Mouse (Mus musculus) MEL (cell line): ENCODE results near the gene Jmjd1c. TPM values are rescaled to one million over a fixed set of nuclear protein-coding genes. Genes with fewer than 3 reads are reported as not detected.
A peak's percentile ranks its signal among the peaks of the same experiment; 100 is the strongest.

Experiments used
- DNase-seq: peaks from one replicate; pipeline ENCODE4 v3.0.0; 2011; ENCODE audit warnings: low read depth, low spot score
- H3K27ac ChIP-seq: 2 replicates; pipeline ENCODE4 v1.5.1; 2012; ENCODE audit warnings: low read depth, mild to moderate bottlenecking, control low read depth, low read length, moderate library complexity; ENCODE audit not compliant: control insufficient read depth
- H3K27me3 ChIP-seq, 2 experiments: fragments of 150-350 bp in 1 of 2; sonication (generic) in 1 of 2; 2 replicates each; pipeline ENCODE4 v1.6.1; 2012; ENCODE audit warnings: low read length in 2 of 2, mild to moderate bottlenecking in 2 of 2, improper control_type of control experiment in 1 of 2, moderate library complexity in 1 of 2; ENCODE audit not compliant: insufficient read depth in 2 of 2, control insufficient read depth in 1 of 2
- H3K36me3 ChIP-seq, 2 experiments: 2 replicates each; pipeline ENCODE4 v1.6.1; 2012 to 2014; ENCODE audit warnings: low read length in 2 of 2, improper control_type of control experiment in 1 of 2, inconsistent platforms in 1 of 2, mild to moderate bottlenecking in 1 of 2; ENCODE audit not compliant: insufficient read depth in 2 of 2, control insufficient read depth in 1 of 2
- H3K4me1 ChIP-seq, 2 experiments: fragments of 150-350 bp in 1 of 2; sonication (generic) in 1 of 2; 2 replicates each; pipeline ENCODE4 v1.6.1; 2012; ENCODE audit warnings: low read length in 2 of 2, improper control_type of control experiment in 1 of 2, mild to moderate bottlenecking in 1 of 2; ENCODE audit not compliant: insufficient read depth in 2 of 2, control insufficient read depth in 1 of 2
- H3K4me3 ChIP-seq, 2 experiments: fragments of 150-350 bp in 1 of 2; sonication (generic) in 1 of 2; 2 replicates each; pipeline ENCODE4 v1.5.1; 2012; ENCODE audit warnings: low read depth in 2 of 2, low read length in 2 of 2, mild to moderate bottlenecking in 2 of 2, moderate library complexity in 2 of 2, control low read depth in 1 of 2, improper control_type of control experiment in 1 of 2; ENCODE audit not compliant: control insufficient read depth in 1 of 2, insufficient read depth in 1 of 2
- H3K79me2 ChIP-seq: 2 replicates; pipeline ENCODE4 v1.6.1; 2012; ENCODE audit warnings: mild to moderate bottlenecking, low read length, moderate library complexity; ENCODE audit not compliant: control insufficient read depth, poor library complexity, insufficient read depth
- H3K9ac ChIP-seq: 2 replicates; pipeline ENCODE4 v1.6.1; 2012; ENCODE audit warnings: low read depth, mild to moderate bottlenecking, control low read depth, low read length, moderate library complexity; ENCODE audit not compliant: control insufficient read depth, poor library complexity, severe bottlenecking
- H3K9me3 ChIP-seq: fragments of 150-350 bp; sonication (generic); replicated peaks from 2 replicates; pipeline ENCODE4 v1.6.1; 2012; ENCODE audit warnings: mild to moderate bottlenecking, low read length, improper control_type of control experiment, moderate library complexity; ENCODE audit not compliant: insufficient read depth
- CHD1 ChIP-seq: IDR thresholded peaks from 2 replicates; pipeline ENCODE4 v1.6.1; 2012; ENCODE audit warnings: low read depth, mild to moderate bottlenecking, inconsistent platforms, low read length, improper control_type of control experiment
- CTCF ChIP-seq, 3 experiments: IDR thresholded peaks in 2 of 3; conservative IDR thresholded peaks in 1 of 3; 2 replicates each; pipeline ENCODE4 v1.5.1; 2011 to 2012; ENCODE audit warnings: low read length in 3 of 3, low read depth in 2 of 3, mild to moderate bottlenecking in 2 of 3, improper control_type of control experiment in 1 of 3, inconsistent platforms in 1 of 3, mixed read lengths in 1 of 3, moderate library complexity in 1 of 3; ENCODE audit not compliant: control insufficient read depth in 1 of 3, insufficient read depth in 1 of 3, poor library complexity in 1 of 3, severe bottlenecking in 1 of 3
- E2F4 ChIP-seq: IDR thresholded peaks from 2 replicates; pipeline ENCODE4 v1.6.1; 2011; ENCODE audit warnings: low read depth, low read length, improper control_type of control experiment, borderline replicate concordance
- ELF1 ChIP-seq: IDR thresholded peaks from 2 replicates; pipeline ENCODE4 v1.6.1; 2014; ENCODE audit warnings: low read depth, mild to moderate bottlenecking, inconsistent platforms, low read length, improper control_type of control experiment, moderate library complexity
- EP300 ChIP-seq, 2 experiments: IDR thresholded peaks; 2 replicates each; pipeline ENCODE4 v1.6.1; 2011; ENCODE audit warnings: improper control_type of control experiment in 2 of 2, low read length in 2 of 2, low read depth in 1 of 2, mild to moderate bottlenecking in 1 of 2
- ETS1 ChIP-seq: IDR thresholded peaks from 2 replicates; pipeline ENCODE4 v1.6.1; 2012; ENCODE audit warnings: low read depth, mild to moderate bottlenecking, inconsistent platforms, low read length, improper control_type of control experiment, moderate library complexity
- GABPA ChIP-seq: IDR thresholded peaks from 2 replicates; pipeline ENCODE4 v1.6.1; 2012; ENCODE audit warnings: low read depth, mild to moderate bottlenecking, inconsistent platforms, low read length, improper control_type of control experiment, moderate library complexity
- JUND ChIP-seq: IDR thresholded peaks from 2 replicates; pipeline ENCODE4 v1.6.1; 2011; ENCODE audit warnings: low read depth, mild to moderate bottlenecking, improper control_type of control experiment, low read length
- KAT2A ChIP-seq: conservative IDR thresholded peaks from 2 replicates; pipeline ENCODE4 v1.6.1; 2012; ENCODE audit warnings: low read depth, low read length, improper control_type of control experiment, inconsistent platforms
- MAX ChIP-seq: IDR thresholded peaks from 2 replicates; pipeline ENCODE4 v1.6.1; 2011; ENCODE audit warnings: low read length, improper control_type of control experiment
- MAZ ChIP-seq: IDR thresholded peaks from 2 replicates; pipeline ENCODE4 v1.6.1; 2012; ENCODE audit warnings: low read depth, mild to moderate bottlenecking, inconsistent platforms, low read length, improper control_type of control experiment
- MEF2A ChIP-seq: IDR thresholded peaks from 2 replicates; pipeline ENCODE4 v1.6.1; 2014; ENCODE audit warnings: low read depth, mild to moderate bottlenecking, inconsistent platforms, low read length, improper control_type of control experiment; ENCODE audit not compliant: poor library complexity, insufficient replicate concordance, severe bottlenecking; ENCODE audit errors: extremely low read depth
- MXI1 ChIP-seq: IDR thresholded peaks from 2 replicates; pipeline ENCODE4 v1.6.1; 2011; ENCODE audit warnings: mild to moderate bottlenecking, low read depth, low read length, improper control_type of control experiment
- MYC ChIP-seq: IDR thresholded peaks from 2 replicates; pipeline ENCODE4 v1.6.1; 2011; ENCODE audit warnings: low read depth, mild to moderate bottlenecking, low read length, improper control_type of control experiment, moderate library complexity
- NELFE ChIP-seq: IDR thresholded peaks from 2 replicates; pipeline ENCODE4 v1.6.1; 2011; ENCODE audit warnings: low read depth, low read length, improper control_type of control experiment
- NRF1 ChIP-seq: IDR thresholded peaks from 2 replicates; pipeline ENCODE4 v1.6.1; 2014; ENCODE audit warnings: low read depth, mild to moderate bottlenecking, inconsistent platforms, low read length, improper control_type of control experiment, moderate library complexity; ENCODE audit not compliant: poor library complexity, insufficient read depth, severe bottlenecking
- POLR2A ChIP-seq, 2 experiments: IDR thresholded peaks; 2 replicates each; pipeline ENCODE4 v1.6.1; 2011 to 2012; ENCODE audit warnings: low read length in 2 of 2, mild to moderate bottlenecking in 2 of 2, control low read depth in 1 of 2, improper control_type of control experiment in 1 of 2, low read depth in 1 of 2, moderate library complexity in 1 of 2; ENCODE audit not compliant: control insufficient read depth in 1 of 2, insufficient read depth in 1 of 2, poor library complexity in 1 of 2
- POLR2AphosphoS5 ChIP-seq: IDR thresholded peaks from 2 replicates; pipeline ENCODE4 v1.6.1; 2012; ENCODE audit warnings: low read depth, borderline replicate concordance, mild to moderate bottlenecking, inconsistent platforms, low read length, moderate library complexity, mixed read lengths
- RAD21 ChIP-seq: IDR thresholded peaks from 2 replicates; pipeline ENCODE4 v1.6.1; 2011; ENCODE audit warnings: mild to moderate bottlenecking, low read depth, low read length, improper control_type of control experiment
- RCOR1 ChIP-seq: IDR thresholded peaks from 2 replicates; pipeline ENCODE4 v1.6.1; 2012; ENCODE audit warnings: low read depth, mild to moderate bottlenecking, inconsistent platforms, low read length, improper control_type of control experiment
- SMC3 ChIP-seq: IDR thresholded peaks from 2 replicates; pipeline ENCODE4 v1.6.1; 2011; ENCODE audit warnings: low read depth, low read length, improper control_type of control experiment
- TAL1 ChIP-seq: IDR thresholded peaks from 2 replicates; pipeline ENCODE4 v1.6.1; 2012; ENCODE audit warnings: mild to moderate bottlenecking, inconsistent platforms, low read length, moderate library complexity, mixed read lengths
- UBTF ChIP-seq: IDR thresholded peaks from 2 replicates; pipeline ENCODE4 v1.6.1; 2012; ENCODE audit warnings: low read depth, mild to moderate bottlenecking, inconsistent platforms, low read length, improper control_type of control experiment, moderate library complexity, borderline replicate concordance; ENCODE audit not compliant: insufficient read depth
- USF1 ChIP-seq: IDR thresholded peaks from 2 replicates; pipeline ENCODE4 v1.6.1; 2014; ENCODE audit warnings: low read depth, mild to moderate bottlenecking, inconsistent platforms, low read length, improper control_type of control experiment, moderate library complexity
- USF2 ChIP-seq, 2 experiments: IDR thresholded peaks; 2 replicates each; pipeline ENCODE4 v1.6.1; 2011 to 2012; ENCODE audit warnings: improper control_type of control experiment in 2 of 2, low read length in 2 of 2, borderline replicate concordance in 1 of 2, inconsistent platforms in 1 of 2, low read depth in 1 of 2, mild to moderate bottlenecking in 1 of 2; ENCODE audit not compliant: insufficient read depth in 1 of 2
- ZC3H11A ChIP-seq: IDR thresholded peaks from 2 replicates; pipeline ENCODE4 v1.6.1; 2012; ENCODE audit warnings: low read depth, mild to moderate bottlenecking, inconsistent platforms, low read length, improper control_type of control experiment
- ZKSCAN1 ChIP-seq: IDR thresholded peaks from 2 replicates; pipeline ENCODE4 v1.6.1; 2012; ENCODE audit warnings: low read depth, mild to moderate bottlenecking, inconsistent platforms, low read length, improper control_type of control experiment, moderate library complexity
- ZMIZ1 ChIP-seq: IDR thresholded peaks from 2 replicates; pipeline ENCODE4 v1.6.1; 2012; ENCODE audit warnings: low read depth, mild to moderate bottlenecking, inconsistent platforms, low read length, improper control_type of control experiment, moderate library complexity
- ZNF384 ChIP-seq: IDR thresholded peaks from 2 replicates; pipeline ENCODE4 v1.6.1; 2012; ENCODE audit warnings: low read depth, mild to moderate bottlenecking, inconsistent platforms, low read length, improper control_type of control experiment
- polyA plus RNA-seq, 2 experiments: library from polyadenylated mRNA; stranded (reverse) in 1 of 2; unstranded in 1 of 2; fragments of >175 nt in 1 of 2; fragments of >200 nt in 1 of 2; gene quantifications; 2 replicates each; pipeline versions ENCODE4 v1.2.1 to v1.2.4; 2012; ENCODE audit warnings: low replicate concordance in 2 of 2, low read depth in 1 of 2; ENCODE audit not compliant: insufficient read length in 2 of 2, insufficient read depth in 1 of 2, missing spikeins in 1 of 2
- total RNA-seq: library from RNA; depleted of rRNA; stranded (reverse); fragments of 300-350 nt; gene quantifications from 2 replicates; pipeline ENCODE4 v1.2.3, GENCODE M21; 2012

Jmjd1c gene
- total and polyA plus RNA-seq, 3 experiments, result 10.6 to 62.3 (median 15.2) TPM

DNA sequence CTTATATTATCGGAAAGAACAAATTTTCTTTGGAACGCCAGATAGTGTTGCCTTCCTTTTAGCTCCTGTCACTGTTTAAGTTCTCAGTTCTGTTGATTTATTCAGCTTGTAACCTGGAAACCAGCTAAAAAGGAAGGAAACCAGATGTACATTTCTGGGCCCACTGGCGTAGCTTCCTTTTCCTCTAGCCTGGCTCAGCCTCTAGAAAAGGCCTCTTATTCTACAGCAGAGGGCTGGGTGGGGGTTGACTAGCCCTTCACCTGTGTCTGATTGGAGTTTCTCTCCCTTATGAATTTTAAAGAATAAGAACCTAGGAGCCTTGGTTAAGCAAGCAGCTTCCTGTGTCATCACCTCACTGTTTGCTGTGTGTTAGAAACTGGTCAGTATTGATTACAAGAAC, 86.7 kb downstream of the Jmjd1c start:
- peak overlapping the region; percentile 23; the same call in 1 of the 2 replicates for H3K9ac ChIP-seq
- peaks cover 14% of the 10 kb centered on the region for H3K79me2 ChIP-seq
- H3K27ac ChIP-seq, result peak overlapping the region; percentile 81
- no peaks in the 10 kb centered on the region for H3K27me3 ChIP-seq
- TF ChIP-seq MAX, result no peak
- no peak for TF ChIP-seq NRF1
- TF ChIP-seq ZNF384, result no peak
- no peak for TF ChIP-seq RAD21
- no peak for TF ChIP-seq E2F4
- TF ChIP-seq USF2 (IDR thresholded peaks at IDR 0.05; ENCODE audit: borderline replicate concordance in 1 of 2, insufficient read depth in 1 of 2, low read depth in 1 of 2, low read length in 2 of 2), result no peak
- TF ChIP-seq ZC3H11A, result no peak
- TF ChIP-seq USF1, result no peak
- TF ChIP-seq TAL1, result no peak
- TF ChIP-seq KAT2A, result no peak
- peaks cover 14 to 26% of the 10 kb centered on the region in 2 experiments for H3K4me1 ChIP-seq
- no peaks in the 10 kb centered on the region for H3K9me3 ChIP-seq
- peak; percentile 64 for DNase-seq
- H3K36me3 ChIP-seq, result peaks cover 0 to 28% of the 10 kb centered on the region in 2 experiments; a peak in 2 of 4 replicates
- peak overlapping the region in 1 of 2 experiments; percentile 33; a peak in 2 of 4 replicates for H3K4me3 ChIP-seq

DNA sequence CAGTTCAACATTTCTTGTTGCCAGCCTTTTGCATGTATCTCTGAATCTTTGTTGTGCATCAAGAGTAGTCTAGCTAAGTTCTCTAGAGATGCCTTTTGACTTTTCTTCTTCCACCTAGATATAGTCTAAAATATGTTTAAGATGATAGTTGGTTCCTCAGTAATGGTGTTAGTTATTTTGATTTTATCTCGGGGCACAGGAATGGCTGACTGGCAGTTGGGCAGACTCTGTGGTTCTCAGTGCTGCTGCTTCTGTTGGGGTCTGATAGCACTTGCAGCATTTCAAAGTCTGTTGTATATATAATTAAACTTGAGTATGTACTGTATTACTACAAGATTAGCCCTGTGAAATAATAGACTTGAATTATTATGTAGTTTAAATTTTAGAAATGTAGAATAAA, 87.2 kb downstream of the Jmjd1c start:
- H3K79me2 ChIP-seq, result peaks cover 18% of the 10 kb centered on the region
- peak overlapping the region in 1 of 2 experiments; percentile 33; a peak in 2 of 4 replicates for H3K4me3 ChIP-seq
- H3K9ac ChIP-seq, result no peak overlapping the region; the same call in 1 of the 2 replicates
- peaks cover 12 to 23% of the 10 kb centered on the region in 2 experiments for H3K4me1 ChIP-seq
- H3K27ac ChIP-seq, result peak overlapping the region; percentile 81; the same call in 1 of the 2 replicates
- H3K27me3 ChIP-seq, result no peaks in the 10 kb centered on the region
- peak; percentile 84 for DNase-seq
- no peaks in the 10 kb centered on the region for H3K9me3 ChIP-seq
- H3K36me3 ChIP-seq, result peaks cover 0 to 26% of the 10 kb centered on the region in 2 experiments; a peak in 2 of 4 replicates
- TF ChIP-seq ZC3H11A (no peak), POLR2AphosphoS5 (no peak), ETS1 (peak; percentile 87; the same call in 1 of the 2 replicates), GABPA (no peak), ZMIZ1 (no peak), KAT2A (no peak), MYC (no peak), MEF2A (no peak), NELFE (no peak), MXI1 (0 out of 2 replicates have a peak, but pooled peaks have one; percentile 23), SMC3 (no peak), RCOR1 (peak; percentile 80), NRF1 (no peak), MAZ (no peak), ELF1 (no peak), CTCF (IDR thresholded peaks at IDR 0.05 in 2 of 3, conservative IDR thresholded peaks at IDR 0.05 in 1 of 3; ENCODE audit: control insufficient read depth in 1 of 3, insufficient read depth in 1 of 3, low read depth in 2 of 3, low read length in 3 of 3, poor library complexity in 1 of 3, severe bottlenecking in 1 of 3) (no peak), EP300 (IDR thresholded peaks at IDR 0.05; ENCODE audit: low read depth in 1 of 2, low read length in 2 of 2) (peak; percentile 94 to 98), JUND (no peak), UBTF (no peak), CHD1 (no peak), ZKSCAN1 (no peak), POLR2A (IDR thresholded peaks at IDR 0.05; ENCODE audit: control insufficient read depth in 1 of 2, insufficient read depth in 1 of 2, low read depth in 1 of 2, low read length in 2 of 2, poor library complexity in 1 of 2) (no peak), USF2 (IDR thresholded peaks at IDR 0.05; ENCODE audit: borderline replicate concordance in 1 of 2, insufficient read depth in 1 of 2, low read depth in 1 of 2, low read length in 2 of 2) (no peak), MAX (no peak)
